Mouse (Mus musculus) bone marrow macrophage, adult 2 months (primary cell): ENCODE results near the gene Cdc6.

Experiments
- CTCF ChIP-seq: IDR thresholded peaks from 2 replicates; pipeline ENCODE4 v1.5.1; 2012; ENCODE audit warnings: low read depth, mild to moderate bottlenecking, low read length, moderate library complexity
- POLR2A ChIP-seq: IDR thresholded peaks from 2 replicates; pipeline ENCODE4 v1.6.1; 2012; ENCODE audit warnings: mild to moderate bottlenecking, low read depth, low read length, borderline replicate concordance

- TF ChIP-seq POLR2A: no peak
- no peak for TF ChIP-seq CTCF
Observed at GRCm38 (mm10) chr11:98956340-98956739, 48.7 kb downstream of the Cdc6 start.
